Mouse (Mus musculus) liver, embryonic 12.5 days (tissue): ENCODE data around the gene Mtfmt. TPM values are rescaled to one million over a fixed set of nuclear protein-coding genes. Genes with fewer than 3 reads are reported as not detected.
A peak's percentile ranks its signal among the peaks of the same experiment; 100 is the strongest.

ENCODE experiments used
- ATAC-seq: fragments of 200-750 bp; cut with Nextera tagmentation; 2 replicates; pipeline ENCODE4 v1.8.0; 2017; ENCODE audit warnings: moderate number of reproducible peaks, mild to moderate bottlenecking, moderate library complexity
- H3K27ac ChIP-seq: fragments of 300-500 bp; sonication (generic); 2 replicates; pipeline ENCODE4 v1.5.1; 2016; ENCODE audit warnings: mild to moderate bottlenecking
- H3K27me3 ChIP-seq: fragments of 300-500 bp; sonication (generic); replicated peaks from 2 replicates; pipeline ENCODE4 v1.6.1; 2016; ENCODE audit warnings: mild to moderate bottlenecking, moderate library complexity
- H3K36me3 ChIP-seq: fragments of 300-500 bp; sonication (generic); 2 replicates; pipeline ENCODE4 v1.6.1; 2016; ENCODE audit warnings: mild to moderate bottlenecking, moderate library complexity
- H3K4me1 ChIP-seq: fragments of 300-500 bp; sonication (generic); 2 replicates; pipeline ENCODE4 v1.6.1; 2016
- H3K4me2 ChIP-seq: fragments of 300-500 bp; sonication (generic); 2 replicates; pipeline ENCODE4 v1.6.1; 2016; ENCODE audit warnings: mild to moderate bottlenecking, moderate library complexity
- H3K4me3 ChIP-seq: fragments of 300-500 bp; sonication (generic); 2 replicates; pipeline ENCODE4 v1.5.1; 2016; ENCODE audit warnings: mild to moderate bottlenecking, moderate library complexity
- H3K9ac ChIP-seq: fragments of 300-500 bp; sonication (generic); 2 replicates; pipeline ENCODE4 v1.6.1; 2016; ENCODE audit warnings: mild to moderate bottlenecking, moderate library complexity
- H3K9me3 ChIP-seq: fragments of 300-500 bp; sonication (generic); replicated peaks from 2 replicates; pipeline ENCODE4 v1.6.1; 2016; ENCODE audit warnings: mild to moderate bottlenecking, moderate library complexity
- WGBS: fragments of 180-500 bp; shearing (Covaris S2); methylation state at CpG from one replicate; pipeline ENCODE4 v1.1.7; 2016; ENCODE audit not compliant: insufficient replicate concordance; 5-methylcytosine and 5-hydroxymethylcytosine counted together
- polyA plus RNA-seq: library from polyadenylated mRNA; unstranded; fragments of >200 nt; fragmentation: Nextera tagmentation; extraction: Ambion mirVana; gene quantifications from 2 replicates; pipeline ENCODE4 v1.2.1, GENCODE M21; 2016

Gene Mtfmt
- 11.7 and 12.9 TPM in 2 replicates for polyA plus RNA-seq

DNA sequence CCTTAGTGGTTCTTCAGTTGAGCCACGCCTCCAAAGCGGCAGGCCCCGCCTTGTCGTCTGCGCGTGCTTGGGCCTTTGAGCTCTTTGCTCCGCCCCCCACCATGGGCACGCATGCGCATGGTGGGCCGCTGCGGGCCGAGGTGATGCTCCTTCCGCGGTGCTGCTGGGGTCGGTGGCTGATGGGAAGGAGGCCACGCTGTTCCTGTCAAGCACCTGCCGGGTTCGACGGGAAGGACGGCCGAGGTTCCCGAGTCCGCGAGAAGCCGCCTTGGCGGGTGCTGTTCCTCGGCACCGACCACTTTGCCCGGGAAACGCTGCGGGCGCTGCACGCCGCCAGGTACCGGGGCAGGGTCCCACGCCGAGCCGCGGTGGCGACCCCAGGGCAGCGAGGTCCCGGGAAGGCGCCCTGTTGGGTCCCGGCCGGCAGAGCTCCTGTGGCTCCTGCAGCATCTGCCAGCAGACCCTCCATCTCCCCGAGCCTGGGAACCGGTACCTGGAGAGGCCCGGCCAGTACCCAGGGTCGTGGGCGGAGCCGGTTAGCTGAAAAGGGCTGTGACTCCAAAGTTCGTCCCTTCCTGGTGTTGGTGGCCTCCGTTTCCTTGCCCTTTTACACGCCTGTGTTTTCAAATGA lies at the start of gene Mtfmt:
Mtfmt (plus strand) TSS at position 112 of the 631 bp plus-strand sequence.
- no peaks in the 10 kb centered on the region for H3K9me3 ChIP-seq
- H3K36me3 ChIP-seq: peaks cover 24% of the 10 kb centered on the region
- peak; percentile 89 for ATAC-seq
- H3K4me3 ChIP-seq: peak within 1 kb of the TSS; percentile 96
- peaks cover 15% of the 10 kb centered on the region for H3K4me1 ChIP-seq
- H3K9ac ChIP-seq: peak within 1 kb of the TSS; percentile 85
- H3K4me2 ChIP-seq: peak within 1 kb of the TSS; percentile 80
- H3K27me3 ChIP-seq: peaks cover 12% of the 10 kb centered on the region; the same call in 1 of the 2 replicates
- peak within 1 kb of the TSS; percentile 50 for H3K27ac ChIP-seq
- WGBS: under 1% methylated on average over 54 of the region's 54 CpGs

DNA sequence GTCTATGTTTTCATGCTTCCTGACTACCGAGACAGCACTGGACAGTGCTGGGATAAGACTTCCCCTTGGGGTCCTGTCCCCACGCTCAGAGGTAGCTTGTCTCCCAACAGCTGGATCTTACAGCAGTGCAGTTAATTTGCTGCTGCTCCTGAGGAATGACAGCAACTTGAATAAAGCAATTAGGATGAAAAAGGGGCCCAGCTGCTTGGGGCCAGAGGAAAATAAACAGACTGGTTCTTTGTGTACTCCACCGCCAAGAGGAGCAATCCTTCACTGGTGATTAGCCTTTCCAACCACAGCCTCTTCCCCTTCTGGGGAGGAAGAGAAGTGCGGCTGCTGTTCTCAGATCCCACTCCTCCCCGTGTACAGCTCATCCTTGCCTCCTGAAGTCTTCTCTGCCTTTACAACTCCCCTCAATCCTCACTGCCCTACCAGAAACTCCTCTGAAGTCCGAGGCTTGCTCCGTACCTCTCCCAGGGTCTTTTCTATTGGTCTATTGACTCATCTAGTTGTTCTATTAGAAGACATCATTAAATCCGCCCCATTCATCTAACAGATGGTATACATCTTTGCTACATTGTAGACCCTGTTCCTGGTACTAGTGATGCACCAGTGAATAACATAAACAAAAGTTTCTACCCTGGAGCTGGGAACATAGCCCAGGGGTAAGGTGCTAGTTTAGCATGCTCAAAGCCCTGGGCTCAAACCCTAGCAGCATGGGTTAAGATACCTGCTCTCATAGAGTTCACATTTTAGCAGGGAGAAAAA lies 49.0 kb upstream of the Mtfmt start:
- no peaks in the 10 kb centered on the region for H3K9me3 ChIP-seq
- 0 out of 2 replicates have a peak, but pooled peaks cover 8% of the 10 kb centered on the region for H3K4me1 ChIP-seq
- no peaks in the 10 kb centered on the region for H3K36me3 ChIP-seq
- no peak overlapping the region for H3K4me3 ChIP-seq
- WGBS: 31% methylated on average over 8 of the region's 8 CpGs
- peaks cover 35% of the 10 kb centered on the region for H3K27me3 ChIP-seq
- no peak for ATAC-seq
- no peak overlapping the region for H3K27ac ChIP-seq
- H3K4me2 ChIP-seq: no peak overlapping the region
- no peak overlapping the region for H3K9ac ChIP-seq

DNA sequence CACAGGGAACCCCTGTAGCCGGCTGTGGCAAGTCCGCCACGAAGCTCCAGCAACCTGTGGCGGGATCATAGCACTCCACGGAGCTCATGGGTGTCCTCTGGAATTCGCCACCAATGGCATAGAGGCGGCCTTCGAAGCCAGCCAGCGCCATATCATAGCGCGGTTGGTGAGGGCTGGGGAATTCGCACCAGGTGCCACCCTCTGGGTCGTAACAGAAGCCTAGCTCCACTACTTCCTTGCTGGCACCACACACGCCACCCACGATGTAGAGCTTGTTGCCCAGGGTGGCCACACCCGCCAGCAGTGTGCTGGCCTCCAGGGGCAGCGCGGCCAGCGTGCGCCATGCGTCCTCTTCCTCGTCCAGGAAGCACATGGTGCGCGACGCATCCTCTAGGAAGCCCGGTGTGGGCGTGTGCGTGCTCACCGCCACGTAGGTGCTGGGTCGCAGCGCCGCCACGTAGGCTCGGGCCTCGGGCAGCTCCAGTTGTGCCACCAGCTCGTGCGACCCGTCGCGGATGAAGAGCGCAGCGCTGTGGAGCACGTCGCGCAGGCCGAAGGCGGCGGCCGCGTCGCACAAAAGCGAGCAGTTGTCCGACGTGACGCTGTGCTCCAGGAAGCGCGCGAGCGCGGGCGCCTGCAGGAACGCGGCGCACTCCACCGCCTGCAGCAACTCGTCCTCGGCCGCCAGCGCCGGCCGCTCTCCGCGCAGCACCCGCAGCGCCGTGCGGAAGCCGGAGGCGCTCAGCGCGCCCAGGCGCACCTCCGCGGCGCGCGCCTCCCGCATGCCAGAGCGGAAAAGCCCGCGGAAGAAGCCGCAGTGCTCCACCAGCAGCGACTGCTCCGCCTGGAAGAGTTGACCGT lies 44.6 kb upstream of the Mtfmt start:
- Histone ChIP-seq H3K36me3 (no peaks in the 10 kb centered on the region), H3K4me2 (peak overlapping the region; percentile 53), H3K27ac (no peak overlapping the region), H3K27me3 (peaks cover 69% of the 10 kb centered on the region), H3K9ac (no peak overlapping the region), H3K4me3 (peak overlapping the region; percentile 39), H3K4me1 (0 out of 2 replicates have a peak, but pooled peaks cover 8% of the 10 kb centered on the region), H3K9me3 (no peaks in the 10 kb centered on the region)
- 12% methylated on average over 96 of the region's 96 CpGs for WGBS
- ATAC-seq: no peak

DNA sequence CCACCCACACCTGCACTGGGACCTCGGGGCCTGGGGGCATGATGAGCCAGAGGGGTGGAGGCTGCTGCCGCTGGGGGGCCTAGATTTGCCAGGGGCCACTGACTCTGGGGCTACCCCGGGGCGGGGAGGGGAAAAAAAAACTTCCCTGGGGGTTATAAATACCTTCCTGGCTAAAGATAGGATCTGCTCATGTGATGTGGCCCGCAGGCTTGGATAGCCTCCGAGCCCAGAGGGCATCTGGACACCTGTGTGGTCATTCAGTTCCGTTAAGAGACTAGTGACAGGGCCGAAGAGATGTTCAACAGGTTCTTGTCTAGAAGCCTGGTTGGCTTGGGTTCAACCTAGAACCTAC lies 44.0 kb upstream of the Mtfmt start, which contains the start of gene Kbtbd13:
Kbtbd13 (minus strand) TSS at position 40 of the 352 bp plus-strand sequence.
- H3K9me3 ChIP-seq: no peaks in the 10 kb centered on the region
- WGBS: 34% methylated on average over 8 of the region's 8 CpGs
- H3K4me2 ChIP-seq: peak within 1 kb of the TSS; percentile 53
- peaks cover 70% of the 10 kb centered on the region for H3K27me3 ChIP-seq
- H3K4me1 ChIP-seq: 0 out of 2 replicates have a peak, but pooled peaks cover 8% of the 10 kb centered on the region
- H3K4me3 ChIP-seq: peak within 1 kb of the TSS; percentile 39
- ATAC-seq: no peak
- no peak within 1 kb of the TSS for H3K27ac ChIP-seq
- no peaks in the 10 kb centered on the region for H3K36me3 ChIP-seq
- H3K9ac ChIP-seq: no peak within 1 kb of the TSS

DNA sequence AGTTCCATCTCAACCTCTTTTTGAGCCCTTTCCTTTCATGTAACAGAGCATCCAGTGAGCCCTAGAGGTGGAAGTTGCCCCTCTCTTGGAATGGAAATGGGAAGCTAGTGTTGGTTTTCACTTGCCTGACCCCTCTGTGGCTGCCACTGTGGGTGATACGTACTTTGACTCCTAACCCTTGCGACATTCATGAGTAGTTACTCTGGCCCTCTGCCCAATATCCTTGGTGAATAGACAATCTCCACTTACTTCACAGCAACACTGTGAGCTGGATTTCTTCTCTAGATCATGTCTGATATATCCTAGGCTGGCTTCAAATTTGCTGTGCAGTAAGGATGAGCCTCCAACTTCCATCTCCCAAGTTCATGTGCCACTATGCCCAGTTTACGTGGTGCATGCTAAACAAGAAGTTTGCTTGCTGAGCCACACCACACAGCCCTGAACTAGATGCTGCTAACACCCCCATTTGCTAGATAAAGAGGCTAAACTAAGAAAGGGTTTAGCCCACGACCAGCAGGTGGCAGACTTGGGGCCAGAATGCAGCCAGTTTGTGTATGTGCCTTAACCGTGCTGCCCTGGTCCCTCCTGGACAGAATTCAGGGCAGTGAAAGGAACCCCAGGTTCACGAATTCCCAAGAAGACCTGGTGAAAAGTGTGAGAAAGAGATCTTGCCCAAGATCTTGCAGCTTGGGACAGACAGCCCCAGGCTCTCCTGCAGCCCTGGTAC lies 42.8 kb upstream of the Mtfmt start:
- no peaks in the 10 kb centered on the region for H3K36me3 ChIP-seq
- 17% methylated on average over 6 of the region's 6 CpGs for WGBS
- no peak overlapping the region for H3K9ac ChIP-seq
- no peak overlapping the region for H3K27ac ChIP-seq
- no peak overlapping the region for H3K4me2 ChIP-seq
- no peak overlapping the region for H3K4me3 ChIP-seq
- peaks cover 70% of the 10 kb centered on the region for H3K27me3 ChIP-seq
- H3K4me1 ChIP-seq: 0 out of 2 replicates have a peak, but pooled peaks cover 8% of the 10 kb centered on the region
- no peak for ATAC-seq
- H3K9me3 ChIP-seq: no peaks in the 10 kb centered on the region

DNA sequence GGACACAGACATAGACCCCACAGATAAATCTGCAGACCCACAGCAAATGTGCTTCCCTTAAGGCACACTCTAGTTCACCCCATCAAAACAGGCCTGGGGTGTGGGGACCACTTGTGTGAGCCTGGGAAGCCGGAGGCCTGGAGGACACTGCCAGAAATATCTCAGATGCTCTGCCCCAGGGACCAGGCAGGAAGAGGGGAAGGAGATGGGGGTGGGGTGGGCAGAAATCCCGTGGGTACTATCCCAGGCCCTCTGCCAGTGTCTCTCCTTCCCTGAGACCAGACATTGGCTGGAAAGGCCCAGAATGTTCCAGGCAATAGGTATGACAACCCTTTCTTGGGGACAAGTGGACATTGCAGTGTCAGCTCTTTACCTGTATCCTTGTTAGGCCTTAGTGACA lies 42.0 kb upstream of the Mtfmt start:
- Histone ChIP-seq H3K4me1 (peaks cover 15% of the 10 kb centered on the region), H3K36me3 (no peaks in the 10 kb centered on the region), H3K9ac (no peak overlapping the region), H3K4me3 (no peak overlapping the region), H3K27ac (no peak overlapping the region), H3K9me3 (no peaks in the 10 kb centered on the region), H3K27me3 (peaks cover 64% of the 10 kb centered on the region), H3K4me2 (no peak overlapping the region)
- no peak for ATAC-seq
- WGBS: 15% methylated on average over 2 of the region's 2 CpGs

DNA sequence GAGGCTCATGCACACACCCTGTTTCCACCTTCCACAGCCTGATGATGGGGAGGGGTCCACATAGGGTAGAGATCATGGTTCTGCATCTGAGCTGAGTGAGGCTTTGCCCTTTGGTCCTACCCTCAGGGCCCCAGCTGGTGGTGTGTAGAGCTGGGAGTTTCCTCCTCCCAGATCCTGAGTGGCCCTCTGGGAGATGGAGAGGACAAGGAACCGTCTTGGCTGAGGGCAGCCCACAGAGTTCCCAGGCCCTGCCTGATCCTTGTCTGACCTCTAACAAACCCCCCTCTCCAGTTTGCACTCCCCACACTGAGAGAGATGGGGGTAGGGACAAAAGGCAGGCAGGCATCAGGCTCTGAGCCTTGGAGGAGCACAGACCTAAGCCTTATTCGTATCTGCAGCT lies 41.2 kb upstream of the Mtfmt start:
- Histone ChIP-seq H3K36me3 (no peaks in the 10 kb centered on the region), H3K4me3 (no peak overlapping the region), H3K27me3 (peaks cover 57% of the 10 kb centered on the region), H3K4me2 (no peak overlapping the region), H3K27ac (no peak overlapping the region), H3K9me3 (no peaks in the 10 kb centered on the region), H3K9ac (no peak overlapping the region), H3K4me1 (peaks cover 22% of the 10 kb centered on the region)
- WGBS: 60% methylated on average over 2 of the region's 2 CpGs
- ATAC-seq: no peak

DNA sequence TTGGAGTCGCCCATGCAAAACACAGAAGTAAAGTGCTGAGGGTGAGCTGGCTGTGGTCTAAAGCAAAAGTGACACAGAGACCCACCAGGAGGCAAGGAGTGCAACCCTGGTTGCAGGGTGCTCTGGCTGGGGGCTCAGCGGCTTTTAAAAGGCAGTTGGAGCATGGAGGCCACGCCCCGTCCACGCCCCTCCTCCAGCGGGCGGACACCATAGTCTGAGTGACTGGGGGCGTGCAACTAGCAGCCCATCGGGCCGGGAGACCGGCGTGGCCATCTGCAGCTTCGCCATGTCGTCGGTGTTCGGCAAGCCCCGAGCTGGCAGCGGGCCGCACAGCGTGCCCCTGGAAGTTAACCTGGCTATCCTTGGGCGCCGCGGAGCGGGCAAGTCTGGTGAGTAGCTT lies 37.3 kb upstream of the Mtfmt start, which contains the start of gene Rasl12:
Rasl12 (plus strand) TSS at position 228 of the 400 bp plus-strand sequence.
- Histone ChIP-seq H3K4me1 (peaks cover 13% of the 10 kb centered on the region), H3K27ac (no peak within 1 kb of the TSS), H3K4me2 (peak within 1 kb of the TSS; percentile 78), H3K9me3 (no peaks in the 10 kb centered on the region), H3K4me3 (peak within 1 kb of the TSS; percentile 51), H3K27me3 (peaks cover 23% of the 10 kb centered on the region; the same call in 1 of the 2 replicates), H3K36me3 (no peaks in the 10 kb centered on the region), H3K9ac (peak within 1 kb of the TSS; percentile 31; the same call in 1 of the 2 replicates)
- under 1% methylated on average over 24 of the region's 24 CpGs for WGBS
- ATAC-seq: peak; percentile 64; the same call in 1 of the 2 replicates

DNA sequence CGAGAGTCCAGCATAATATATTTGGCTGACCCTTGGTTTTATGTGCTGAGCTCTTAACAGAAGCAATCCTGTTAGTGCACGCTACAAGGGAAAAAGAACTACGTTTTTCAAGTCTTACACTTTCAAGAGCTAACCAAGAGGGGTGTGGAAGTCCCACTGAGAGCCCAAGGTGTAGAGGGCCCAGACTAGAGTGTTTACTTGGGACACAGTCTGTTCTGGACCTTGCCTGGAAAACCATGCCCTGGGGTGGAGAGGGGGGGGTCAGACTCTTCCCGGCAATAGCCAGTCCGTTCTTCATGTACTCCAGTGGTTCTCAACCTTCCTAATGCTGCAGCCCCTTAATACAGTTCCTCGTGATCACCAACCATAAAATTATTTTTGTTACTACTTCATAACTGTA lies 35.6 kb upstream of the Mtfmt start:
- Histone ChIP-seq H3K36me3 (no peaks in the 10 kb centered on the region), H3K4me1 (peaks cover 13% of the 10 kb centered on the region), H3K27me3 (peaks cover 11% of the 10 kb centered on the region; the same call in 1 of the 2 replicates), H3K27ac (no peak overlapping the region), H3K9ac (no peak overlapping the region), H3K4me2 (no peak overlapping the region), H3K4me3 (no peak overlapping the region), H3K9me3 (no peaks in the 10 kb centered on the region)
- 74% methylated on average over 6 of the region's 6 CpGs for WGBS
- ATAC-seq: no peak

DNA sequence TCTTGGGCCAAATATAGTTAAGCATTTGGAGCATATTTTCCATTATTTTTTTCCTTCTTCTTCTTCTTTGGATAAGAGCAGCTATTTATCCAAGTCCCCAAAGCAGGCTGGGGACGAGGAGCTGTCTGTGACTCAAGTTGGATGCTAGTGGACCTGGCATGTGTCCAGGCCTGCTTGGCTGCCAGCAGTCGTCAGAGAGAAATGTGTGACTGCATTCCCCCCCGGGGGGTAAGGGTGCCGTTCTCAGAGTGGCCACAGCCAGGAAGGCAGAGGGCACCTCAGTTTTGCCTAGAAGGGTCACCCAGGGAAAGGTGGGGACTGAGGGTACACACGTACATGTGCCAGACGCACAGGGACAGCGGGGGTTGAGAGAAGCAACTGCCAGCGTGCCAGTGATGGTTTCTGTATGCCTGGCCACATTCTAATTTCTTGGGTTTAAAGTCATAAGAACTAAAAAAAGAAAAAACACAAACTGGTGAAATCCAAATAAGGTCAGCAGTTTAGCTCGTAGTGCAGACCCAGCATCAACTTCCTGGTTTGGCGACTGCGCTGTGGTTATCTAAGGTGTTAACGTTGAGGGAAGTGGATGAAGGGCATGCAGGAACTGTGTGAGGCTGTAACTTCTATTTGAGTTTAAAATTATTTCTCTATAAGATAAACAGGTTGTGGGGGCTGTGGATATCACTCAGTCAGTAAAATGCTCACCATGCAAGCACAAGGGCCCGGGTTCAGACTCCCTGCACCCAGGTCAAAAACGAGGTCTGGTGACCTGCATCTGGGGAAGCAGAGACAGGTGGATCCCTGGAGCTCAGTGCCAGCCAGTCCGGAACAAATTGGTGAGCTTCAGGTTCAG lies 31.0 kb upstream of the Mtfmt start:
- H3K4me2 ChIP-seq: no peak overlapping the region
- H3K9me3 ChIP-seq: no peaks in the 10 kb centered on the region
- ATAC-seq: no peak
- no peak overlapping the region for H3K4me3 ChIP-seq
- H3K36me3 ChIP-seq: no peaks in the 10 kb centered on the region
- peaks cover 4% of the 10 kb centered on the region; the same call in 1 of the 2 replicates for H3K27me3 ChIP-seq
- no peak overlapping the region for H3K9ac ChIP-seq
- no peaks in the 10 kb centered on the region for H3K4me1 ChIP-seq
- H3K27ac ChIP-seq: no peak overlapping the region
- 60% methylated on average over 15 of the region's 15 CpGs for WGBS
